Mouse (Mus musculus): ENCODE data around the gene Slc25a42. TPM values are rescaled to one million over a fixed set of nuclear protein-coding genes. Genes with fewer than 3 reads are reported as not detected.

The Slc25a42 gene
- 11.7 TPM for total RNA-seq (2023)

DNA sequence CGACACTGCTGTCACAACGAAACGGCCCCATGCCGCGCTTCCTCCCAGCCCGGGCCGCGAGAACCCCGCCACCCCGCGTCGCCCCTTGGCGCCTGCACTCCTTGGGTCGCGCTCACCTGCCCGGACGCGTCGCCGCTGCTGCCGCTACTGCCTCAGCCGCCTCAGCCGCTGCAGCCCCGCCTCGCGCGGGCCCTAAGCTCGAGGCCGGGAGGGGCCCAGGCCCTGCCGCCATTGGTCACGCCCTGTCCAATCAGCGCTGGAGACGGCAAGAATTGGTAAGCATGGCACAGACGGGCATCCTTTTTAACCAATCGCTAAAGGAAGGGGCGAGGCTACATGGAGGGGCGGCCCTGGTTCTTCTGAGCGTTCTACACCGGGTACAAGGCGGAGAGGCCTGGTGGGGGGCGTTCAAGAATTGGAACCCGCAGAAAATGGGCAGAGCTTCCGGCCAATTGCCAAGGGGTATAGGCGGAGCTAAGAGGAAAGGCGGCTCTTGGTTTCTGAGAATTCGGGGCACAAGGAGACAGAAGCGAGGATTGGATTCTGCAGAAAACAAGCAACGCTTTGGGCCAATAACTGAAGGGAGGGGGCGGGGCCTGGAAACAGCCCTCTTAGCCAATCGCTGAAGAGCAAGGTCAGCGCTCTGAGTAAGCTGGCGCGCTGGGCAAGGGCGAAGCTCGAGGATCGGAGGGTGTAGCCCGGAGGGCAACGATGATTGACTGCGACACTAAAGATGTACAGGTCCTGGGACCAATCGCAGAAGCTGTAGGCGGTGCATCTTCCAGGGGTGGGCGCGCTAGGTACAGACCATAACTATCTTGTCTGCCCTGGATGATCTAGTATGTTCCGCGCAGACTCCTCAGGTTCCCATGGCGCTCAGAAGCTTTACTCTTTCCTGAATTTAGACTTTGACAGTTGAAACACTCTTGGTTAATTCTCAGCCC is at the start of gene Slc25a42:
Gene Slc25a42, minus strand, starts transcription at position 194 of the 944 bp plus-strand sequence.

DNA sequence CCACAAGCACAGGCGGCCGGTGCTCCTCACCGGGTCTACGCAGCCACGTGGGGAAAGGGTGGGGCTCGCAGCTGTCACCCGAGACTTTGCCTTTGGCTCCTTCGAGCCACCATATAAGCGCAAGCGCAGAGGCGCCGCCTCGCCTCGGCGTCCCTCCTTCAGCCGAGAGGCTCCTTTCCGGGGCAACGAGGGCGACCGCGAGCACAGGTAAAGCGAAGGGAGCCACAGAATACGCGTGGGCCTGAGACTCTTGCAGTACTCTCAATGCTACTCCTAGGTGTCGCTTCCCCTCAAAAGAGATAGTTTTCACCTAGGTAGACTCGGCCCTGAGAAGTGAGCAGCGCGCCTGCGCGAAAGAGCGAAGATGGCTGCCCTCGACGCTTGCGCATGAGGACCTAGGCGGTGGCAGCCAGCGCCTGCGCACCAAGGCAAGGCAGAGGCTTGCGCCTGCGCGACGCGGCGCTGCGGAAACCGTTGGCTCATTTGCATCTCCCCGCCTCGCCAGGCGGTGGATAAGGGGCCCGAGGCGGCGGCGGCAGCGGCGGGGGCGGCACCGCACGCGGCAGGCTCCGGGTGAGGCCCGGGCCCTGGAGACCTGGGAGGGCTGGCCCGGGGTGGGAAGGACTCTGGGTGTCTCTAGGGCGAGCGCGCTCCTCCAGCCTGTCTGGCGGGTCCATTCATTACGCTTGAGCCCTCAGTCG is 22.1 kb upstream of the Slc25a42 start, which contains the start of the genes Sugp2 and Armc6:
Gene Sugp2, plus strand, starts transcription at position 147 of the 701 bp plus-strand sequence.
Gene Armc6, minus strand, starts transcription at position 387 of the 701 bp plus-strand sequence.

DNA sequence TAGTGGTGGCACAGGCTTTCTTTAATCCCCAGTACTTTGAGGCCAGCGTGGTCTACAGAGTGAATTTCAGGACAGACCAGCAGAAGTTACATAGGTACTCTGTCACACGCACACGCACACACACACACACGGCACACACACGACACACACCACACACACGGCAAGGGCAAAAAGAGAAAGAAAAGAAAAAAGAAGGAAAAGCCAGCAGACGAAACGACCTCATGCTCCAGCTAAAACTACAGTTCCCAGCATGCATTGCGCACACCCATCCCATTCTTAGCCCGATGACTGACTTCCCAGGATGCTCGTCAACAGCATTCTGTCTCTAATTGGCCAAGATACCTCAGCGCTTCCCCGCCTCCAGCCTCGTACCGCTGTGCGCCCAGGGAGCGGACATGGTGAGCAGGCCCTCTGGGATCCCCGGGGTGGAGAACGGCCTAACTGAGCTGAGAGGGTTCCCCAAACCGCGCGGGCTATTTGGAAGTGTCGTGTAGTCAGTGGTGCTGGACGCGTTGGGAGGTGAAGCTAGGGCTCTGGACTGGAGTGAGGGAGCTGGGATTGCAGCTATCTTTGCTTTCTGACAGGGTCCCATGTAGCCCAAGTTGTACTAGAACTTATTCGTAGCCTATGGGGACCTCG is 39.9 kb downstream of the Slc25a42 start, which contains the start of gene Tmem161a:
Gene Tmem161a, plus strand, starts transcription at position 314 of the 639 bp plus-strand sequence.

DNA sequence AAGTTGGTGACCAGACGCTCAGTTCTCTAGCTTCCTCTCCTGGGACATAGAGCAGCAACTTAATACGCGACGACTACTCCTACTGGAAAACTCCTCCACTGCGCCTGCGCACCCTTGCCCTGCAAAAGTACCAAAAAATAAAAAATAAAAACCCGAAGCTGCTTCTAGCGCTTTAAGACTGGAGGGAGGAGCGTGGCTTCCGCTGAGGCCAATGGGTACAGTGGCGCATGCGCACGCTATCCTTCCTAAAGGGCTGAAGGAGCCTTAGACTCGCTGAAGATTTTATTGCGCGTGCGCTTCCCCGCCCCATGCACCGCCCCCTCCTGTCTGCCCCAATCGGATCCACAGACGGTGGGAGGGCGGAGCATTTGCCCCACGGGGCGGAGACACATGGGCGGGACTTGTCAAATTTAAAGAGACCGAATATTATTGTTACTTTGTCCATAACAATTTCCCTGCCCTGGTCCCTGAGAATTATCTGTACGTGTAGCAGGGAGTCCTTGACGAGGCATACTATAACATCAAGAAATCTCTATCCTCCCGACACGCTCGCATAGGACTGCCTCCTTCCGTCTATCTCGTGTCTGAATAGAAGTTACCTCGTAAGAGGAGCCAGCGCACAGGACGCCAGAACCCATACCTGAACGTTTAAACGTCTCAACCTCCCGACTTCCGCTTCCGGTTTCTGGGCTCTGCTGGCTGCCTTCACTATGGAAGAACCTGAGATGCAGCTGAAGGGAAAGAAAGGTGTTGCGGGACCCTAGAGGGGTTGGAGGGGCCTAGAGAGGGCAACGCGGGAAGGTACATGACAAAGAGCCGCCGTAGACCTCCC is 72.9 kb downstream of the Slc25a42 start, which contains the start of the genes Rfxank, Borcs8 and Mef2b:
Gene Rfxank, minus strand, starts transcription at position 129 of the 832 bp plus-strand sequence.
Gene Borcs8, plus strand, starts transcription at position 474 of the 832 bp plus-strand sequence.
Gene Mef2b, plus strand, starts transcription at position 686 of the 832 bp plus-strand sequence.

Other genes starting within 250 kb of the Slc25a42 start
- gene Gatad2a, start 215.9 kb downstream of the Slc25a42 start, total RNA-seq (2023) = 90.5 TPM
- gene Mau2, start 169.6 kb downstream of the Slc25a42 start, total RNA-seq (2023) = 137 TPM
- gene Sugp1, start 169.5 kb downstream of the Slc25a42 start, total RNA-seq (2023) = 50.6 TPM
- not detected for gene Tm6sf2, start 139.4 kb downstream of the Slc25a42 start, total RNA-seq (2023)
- not detected for gene Hapln4, start 128.8 kb downstream of the Slc25a42 start, total RNA-seq (2023)
- gene Ncan, start 91.4 kb downstream of the Slc25a42 start, total RNA-seq (2023) = not detected
- gene Nr2c2ap, start 81.0 kb downstream of the Slc25a42 start, total RNA-seq (2023) = 33.8 TPM
- gene Rfxank, start 73.2 kb downstream of the Slc25a42 start, total RNA-seq (2023) = 30.7 TPM
- 52.4 TPM for gene Borcs8, start 72.8 kb downstream of the Slc25a42 start, total RNA-seq (2023)
- gene Mef2b, start 72.6 kb downstream of the Slc25a42 start, total RNA-seq (2023) = 5.2 TPM
- 55.5 TPM for gene Tmem161a, start 39.9 kb downstream of the Slc25a42 start, total RNA-seq (2023)
- 65.2 TPM for gene Sugp2, start 21.9 kb upstream of the Slc25a42 start, total RNA-seq (2023)
- gene Armc6, start 22.2 kb upstream of the Slc25a42 start, total RNA-seq (2023) = 12.2 TPM
- gene Homer3, start 70.5 kb upstream of the Slc25a42 start, total RNA-seq (2023) = 6.7 TPM
- gene Ddx49, start 90.2 kb upstream of the Slc25a42 start, total RNA-seq (2023) = 85.5 TPM
- 98.9 TPM for gene Cope, start 90.2 kb upstream of the Slc25a42 start, total RNA-seq (2023)
- gene Cers1, start 103.5 kb upstream of the Slc25a42 start, total RNA-seq (2023) = not detected
- gene Gdf1, start 117.5 kb upstream of the Slc25a42 start, total RNA-seq (2023) = not detected
- gene Upf1, start 141.0 kb upstream of the Slc25a42 start, total RNA-seq (2023) = 89.0 TPM
- 0.83 TPM for gene Comp, start 161.3 kb upstream of the Slc25a42 start, total RNA-seq (2023)
- 28.3 TPM for gene Crtc1, start 227.3 kb upstream of the Slc25a42 start, total RNA-seq (2023)